Mouse (Mus musculus): ENCODE measurements around the gene Ccdc187. TPM values are rescaled to one million over a fixed set of nuclear protein-coding genes. Genes with fewer than 3 reads are reported as not detected.

Ccdc187 gene
- polyA plus RNA-seq, 1 experiment from 2014 or later: 0.09 TPM

DNA sequence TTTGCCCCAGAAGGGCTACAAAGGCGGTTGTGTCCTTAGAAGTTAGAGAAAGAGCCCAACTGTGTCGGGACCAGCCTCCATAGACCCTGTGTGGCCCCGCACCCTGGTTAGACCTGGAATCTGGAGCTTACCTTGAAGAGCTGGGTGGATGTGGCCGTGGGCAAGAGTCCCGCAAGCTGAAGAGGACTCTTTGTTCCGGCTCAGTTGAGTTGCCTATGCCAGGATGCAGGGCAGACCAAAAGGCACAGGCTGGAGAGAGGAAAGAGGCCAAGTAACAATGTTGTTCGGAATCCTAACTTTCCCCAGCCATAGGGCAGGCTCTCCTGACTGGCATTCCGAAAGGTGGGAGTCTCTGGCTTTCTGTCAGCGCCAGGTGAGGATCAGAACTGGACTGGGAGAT, 24.8 kb upstream of the Ccdc187 start:
- no peaks in the 10 kb centered on the region for H3K9me3 ChIP-seq (replicated peaks; ENCODE audit: control insufficient read depth, low read length)
- H3K27ac ChIP-seq (ENCODE audit: low read depth, low read length): no peak overlapping the region
- H3K36me3 ChIP-seq (ENCODE audit: control insufficient read depth, insufficient read depth, low read length): peaks cover 11% of the 10 kb centered on the region
- no peak overlapping the region for H3K9ac ChIP-seq (ENCODE audit: low read depth, low read length)
- no peak for ATAC-seq (replicated peaks; ENCODE audit: insufficient number of reproducible peaks, low FRiP score, low TSS enrichment)
- 87% methylated on average over 9 of the region's 9 CpGs for WGBS (ENCODE audit: insufficient replicate concordance)
- peaks cover 35% of the 10 kb centered on the region for H3K4me1 ChIP-seq (ENCODE audit: control insufficient read depth, insufficient read depth, low read length)
- no peaks in the 10 kb centered on the region for H3K27me3 ChIP-seq (ENCODE audit: control insufficient read depth, insufficient read depth, low read length)
- no peak overlapping the region for H3K4me2 ChIP-seq
- H3K4me3 ChIP-seq (ENCODE audit: low read depth, low read length): no peak overlapping the region

DNA sequence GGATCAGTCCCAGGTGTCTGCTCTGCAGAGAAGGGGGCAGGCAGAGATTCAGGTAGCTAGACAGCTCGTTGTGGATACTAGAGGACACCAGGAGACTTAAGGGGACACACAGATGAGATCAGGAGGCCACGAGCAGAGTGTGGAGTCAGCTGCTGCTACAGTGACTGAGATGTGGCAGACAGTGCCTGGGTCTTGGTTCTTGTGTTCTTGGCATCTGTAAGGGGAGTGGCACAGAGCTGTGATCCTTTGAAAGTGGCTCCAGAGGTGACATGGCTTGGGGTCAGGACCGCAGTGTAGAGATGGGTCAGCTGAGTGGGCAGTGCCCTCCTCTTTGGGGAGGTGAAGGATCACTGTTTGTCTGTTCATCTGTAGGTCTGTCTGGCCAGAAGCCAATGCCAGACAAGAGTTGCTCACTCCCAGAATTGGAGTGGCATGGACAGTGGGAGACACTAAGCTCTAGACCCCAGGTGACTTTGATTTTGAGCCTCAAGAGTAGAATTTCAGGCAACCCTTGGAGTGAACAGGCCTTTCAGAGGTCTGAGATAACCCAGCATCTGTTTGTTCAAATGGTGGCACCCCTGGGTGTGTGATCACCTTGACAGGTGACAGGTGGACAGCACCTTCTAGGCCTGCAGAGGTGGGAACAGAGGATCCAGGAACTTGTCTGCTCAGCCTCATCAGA, 23.8 kb upstream of the Ccdc187 start:
- H3K9ac ChIP-seq (ENCODE audit: low read depth, low read length): no peak overlapping the region
- no peak for ATAC-seq (replicated peaks; ENCODE audit: insufficient number of reproducible peaks, low FRiP score, low TSS enrichment)
- H3K4me3 ChIP-seq (ENCODE audit: low read depth, low read length): no peak overlapping the region
- no peaks in the 10 kb centered on the region for H3K9me3 ChIP-seq (replicated peaks; ENCODE audit: control insufficient read depth, low read length)
- WGBS (ENCODE audit: insufficient replicate concordance): 81% methylated on average over 3 of the region's 3 CpGs
- H3K27me3 ChIP-seq (ENCODE audit: control insufficient read depth, insufficient read depth, low read length): no peaks in the 10 kb centered on the region
- no peak overlapping the region for H3K27ac ChIP-seq (ENCODE audit: low read depth, low read length)
- H3K4me2 ChIP-seq: no peak overlapping the region
- peaks cover 1% of the 10 kb centered on the region for H3K36me3 ChIP-seq (ENCODE audit: control insufficient read depth, insufficient read depth, low read length)
- H3K4me1 ChIP-seq (ENCODE audit: control insufficient read depth, insufficient read depth, low read length): peaks cover 37% of the 10 kb centered on the region

DNA sequence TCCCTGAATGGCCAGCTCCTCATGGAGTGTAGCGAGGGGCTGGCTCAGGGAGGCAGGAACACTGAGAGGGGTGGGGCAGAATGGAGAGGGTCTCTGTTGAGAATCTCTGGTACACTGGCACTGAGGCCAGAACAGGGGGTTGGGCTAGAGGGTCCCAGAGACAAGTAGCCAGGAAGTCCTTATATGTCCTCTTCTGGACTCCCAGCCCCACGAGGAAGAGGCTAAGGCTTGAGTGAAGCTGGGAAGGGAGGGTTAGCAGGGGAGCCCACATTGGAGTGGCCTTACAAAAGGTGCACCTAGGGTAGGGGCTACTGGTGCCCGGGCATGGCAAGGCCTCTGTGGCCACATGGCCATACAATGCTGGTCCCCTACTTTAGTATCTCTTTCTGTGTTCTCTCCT, 23.0 kb upstream of the Ccdc187 start:
- Histone ChIP-seq H3K4me2 (peak overlapping the region; percentile 94), H3K4me1 (ENCODE audit: control insufficient read depth, insufficient read depth, low read length) (peaks cover 37% of the 10 kb centered on the region), H3K9me3 (replicated peaks; ENCODE audit: control insufficient read depth, low read length) (no peaks in the 10 kb centered on the region), H3K36me3 (ENCODE audit: control insufficient read depth, insufficient read depth, low read length) (no peaks in the 10 kb centered on the region), H3K9ac (ENCODE audit: low read depth, low read length) (no peak overlapping the region), H3K4me3 (ENCODE audit: low read depth, low read length) (no peak overlapping the region), H3K27ac (ENCODE audit: low read depth, low read length) (no peak overlapping the region), H3K27me3 (ENCODE audit: control insufficient read depth, insufficient read depth, low read length) (no peaks in the 10 kb centered on the region)
- 65% methylated on average over 3 of the region's 3 CpGs for WGBS (ENCODE audit: insufficient replicate concordance)
- ATAC-seq (replicated peaks; ENCODE audit: insufficient number of reproducible peaks, low FRiP score, low TSS enrichment): no peak

DNA sequence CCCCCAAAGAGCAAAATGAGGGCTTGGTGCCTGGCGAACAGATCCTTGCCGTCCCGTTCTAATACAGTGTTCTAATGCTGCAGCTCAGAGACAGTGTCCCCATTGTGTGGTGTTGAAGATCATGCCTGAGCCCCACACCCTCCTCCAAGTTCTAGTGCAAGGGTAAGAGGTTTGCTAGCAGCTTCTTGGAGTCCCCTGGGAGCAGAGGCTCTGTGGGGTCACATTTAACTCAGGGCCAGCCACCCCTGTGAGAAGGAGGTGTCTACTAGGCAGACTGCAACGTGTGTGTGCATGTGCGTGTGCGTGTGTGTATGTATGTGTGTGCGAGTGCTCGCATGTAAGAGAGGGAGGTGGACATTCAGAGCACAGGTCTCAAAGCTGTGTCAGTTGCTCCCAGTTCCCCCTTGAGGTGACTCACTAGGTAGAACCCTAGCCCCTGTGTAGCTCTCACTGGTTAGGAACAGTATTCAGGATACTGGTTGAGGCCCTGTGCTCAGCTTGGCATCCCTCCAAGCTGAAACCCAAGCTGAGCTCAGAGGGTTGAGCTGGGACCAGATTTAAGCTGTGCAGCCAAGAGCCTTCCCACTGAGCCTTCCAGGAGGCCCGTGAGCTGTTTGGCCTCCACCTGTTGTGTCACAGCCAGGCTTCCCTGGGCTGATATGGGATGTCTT, 22.4 kb upstream of the Ccdc187 start:
- 63% methylated on average over 9 of the region's 9 CpGs for WGBS (ENCODE audit: insufficient replicate concordance)
- Histone ChIP-seq H3K4me3 (ENCODE audit: low read depth, low read length) (peak overlapping the region; percentile 90), H3K36me3 (ENCODE audit: control insufficient read depth, insufficient read depth, low read length) (no peaks in the 10 kb centered on the region), H3K27ac (ENCODE audit: low read depth, low read length) (no peak overlapping the region; the same call in 1 of the 2 replicates), H3K27me3 (ENCODE audit: control insufficient read depth, insufficient read depth, low read length) (no peaks in the 10 kb centered on the region), H3K9ac (ENCODE audit: low read depth, low read length) (peak overlapping the region; percentile 94), H3K4me1 (ENCODE audit: control insufficient read depth, insufficient read depth, low read length) (peaks cover 41% of the 10 kb centered on the region), H3K4me2 (peak overlapping the region; percentile 94), H3K9me3 (replicated peaks; ENCODE audit: control insufficient read depth, low read length) (no peaks in the 10 kb centered on the region)
- ATAC-seq (replicated peaks; ENCODE audit: insufficient number of reproducible peaks, low FRiP score, low TSS enrichment): no peak

DNA sequence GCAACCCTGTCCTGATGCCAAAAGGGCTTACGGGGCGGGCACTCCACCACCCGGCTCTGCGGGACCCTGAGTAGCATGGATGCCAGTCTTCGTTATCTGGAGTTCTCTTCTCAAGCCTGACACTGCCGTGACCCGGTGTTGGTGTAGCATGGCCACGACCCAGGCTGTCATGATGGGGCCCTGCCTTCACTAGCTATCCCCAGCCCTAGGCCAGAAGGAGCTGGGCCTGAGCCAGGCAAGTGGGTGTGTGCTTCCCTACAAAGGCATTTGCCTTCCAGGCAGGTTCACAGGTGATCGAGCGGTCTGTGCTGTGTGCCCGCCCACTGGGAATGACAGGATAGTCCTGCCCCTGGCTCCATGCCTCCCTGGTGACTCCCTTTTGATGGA, 21.6 kb upstream of the Ccdc187 start:
- WGBS (ENCODE audit: insufficient replicate concordance): 1% methylated on average over 11 of the region's 11 CpGs
- Histone ChIP-seq H3K9me3 (replicated peaks; ENCODE audit: control insufficient read depth, low read length) (no peaks in the 10 kb centered on the region), H3K27me3 (ENCODE audit: control insufficient read depth, insufficient read depth, low read length) (no peaks in the 10 kb centered on the region), H3K9ac (ENCODE audit: low read depth, low read length) (peak overlapping the region; percentile 94), H3K36me3 (ENCODE audit: control insufficient read depth, insufficient read depth, low read length) (no peaks in the 10 kb centered on the region), H3K27ac (ENCODE audit: low read depth, low read length) (peak overlapping the region; percentile 92), H3K4me3 (ENCODE audit: low read depth, low read length) (peak overlapping the region; percentile 90), H3K4me1 (ENCODE audit: control insufficient read depth, insufficient read depth, low read length) (peaks cover 41% of the 10 kb centered on the region), H3K4me2 (peak overlapping the region; percentile 94)
- peak; percentile 33 for ATAC-seq (replicated peaks; ENCODE audit: insufficient number of reproducible peaks, low FRiP score, low TSS enrichment)

DNA sequence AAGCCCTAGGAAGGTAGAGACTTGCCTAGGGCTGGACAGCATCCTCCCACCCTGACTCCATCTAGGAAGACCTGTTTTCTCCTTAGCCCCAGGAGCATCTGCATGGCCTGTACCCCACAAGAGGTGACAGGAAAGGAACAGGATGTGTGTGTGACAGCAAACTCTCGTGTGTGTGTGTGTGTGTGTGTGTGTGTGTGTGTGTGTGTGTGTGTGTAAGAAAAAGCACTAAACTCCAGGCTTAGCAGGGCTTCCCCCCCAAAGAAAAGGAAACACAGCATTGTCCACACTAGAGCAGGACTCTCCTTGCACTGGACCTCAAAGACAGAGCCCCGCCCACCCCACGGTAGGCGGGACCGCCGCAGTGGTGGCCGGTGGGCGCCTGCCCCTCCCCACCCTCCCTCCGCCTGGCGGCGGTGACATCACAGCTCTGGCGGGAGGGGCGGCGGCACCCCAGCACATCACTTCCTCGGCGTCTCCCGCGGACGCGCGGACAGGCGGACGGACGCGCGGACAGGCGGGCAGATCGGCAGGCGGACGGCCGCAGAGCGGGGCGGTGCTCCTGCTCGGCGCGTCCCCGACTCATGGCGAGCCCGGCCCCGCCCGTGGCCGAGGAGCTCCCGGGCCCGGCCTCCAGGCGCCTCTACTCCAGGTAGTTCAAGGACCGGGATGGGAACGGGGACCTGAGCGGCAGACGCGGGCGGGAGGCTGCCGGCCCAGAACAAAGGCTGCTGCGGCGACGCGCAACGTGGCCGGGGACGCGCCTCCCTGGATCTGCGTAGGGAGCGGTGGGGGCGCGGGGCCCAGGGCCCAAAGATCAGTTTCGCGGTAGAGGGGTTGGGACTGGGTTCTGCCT, 20.9 kb upstream of the Ccdc187 start, which contains the start of gene Gpsm1:
Gpsm1 (plus strand) TSS at position 444 of the 853 bp plus-strand sequence.
- Histone ChIP-seq H3K9ac (ENCODE audit: low read depth, low read length) (peak within 1 kb of the TSS; percentile 94), H3K4me2 (peak within 1 kb of the TSS; percentile 94), H3K4me1 (ENCODE audit: control insufficient read depth, insufficient read depth, low read length) (peaks cover 41% of the 10 kb centered on the region), H3K36me3 (ENCODE audit: control insufficient read depth, insufficient read depth, low read length) (no peaks in the 10 kb centered on the region), H3K4me3 (ENCODE audit: low read depth, low read length) (peak within 1 kb of the TSS; percentile 90), H3K27me3 (ENCODE audit: control insufficient read depth, insufficient read depth, low read length) (no peaks in the 10 kb centered on the region), H3K27ac (ENCODE audit: low read depth, low read length) (peak within 1 kb of the TSS; percentile 92), H3K9me3 (replicated peaks; ENCODE audit: control insufficient read depth, low read length) (no peaks in the 10 kb centered on the region)
- under 1% methylated on average over 59 of the region's 66 CpGs for WGBS (ENCODE audit: insufficient replicate concordance)
- ATAC-seq (replicated peaks; ENCODE audit: insufficient number of reproducible peaks, low FRiP score, low TSS enrichment): peak; percentile 76

DNA sequence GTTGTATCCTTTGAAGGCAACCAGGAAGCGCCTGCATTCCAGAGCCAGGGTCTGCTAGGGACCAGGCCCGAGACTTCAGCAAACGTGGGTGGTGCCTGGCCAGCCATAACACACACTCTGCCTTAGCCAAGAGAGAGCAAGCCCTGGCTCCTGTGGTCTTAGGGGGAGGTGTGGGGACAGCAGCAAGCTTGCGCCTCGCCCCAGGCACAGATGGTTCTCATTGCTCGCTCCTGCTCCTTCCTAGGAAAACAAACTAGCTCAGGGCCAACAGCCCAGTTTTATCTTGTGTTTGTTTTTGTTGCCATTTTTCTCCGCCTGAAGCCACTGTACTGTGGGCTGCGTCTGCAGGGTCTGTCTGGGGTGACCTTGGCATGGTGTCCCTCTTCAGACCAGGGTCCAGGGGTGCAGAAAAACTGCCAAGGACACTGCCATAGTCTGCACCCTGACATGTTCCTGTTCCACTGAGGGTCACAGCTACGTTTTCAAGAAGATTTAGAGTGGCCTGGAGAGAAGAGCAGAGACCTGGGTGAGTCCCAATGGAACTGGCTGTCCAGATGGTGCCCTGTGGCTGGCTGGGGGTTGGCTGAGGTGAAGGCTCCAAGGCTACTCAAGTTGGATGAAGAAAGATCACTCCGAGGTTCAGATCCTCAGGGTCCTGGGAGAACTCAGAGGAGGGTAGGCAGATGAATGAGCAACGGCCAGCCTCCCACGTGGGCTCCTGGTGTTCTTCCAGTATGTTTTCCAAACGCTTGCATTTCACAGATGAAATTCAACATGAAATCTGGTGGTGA, 20.1 kb upstream of the Ccdc187 start:
- H3K4me3 ChIP-seq (ENCODE audit: low read depth, low read length): peak overlapping the region; percentile 90
- H3K4me1 ChIP-seq (ENCODE audit: control insufficient read depth, insufficient read depth, low read length): peaks cover 47% of the 10 kb centered on the region
- 39% methylated on average over 13 of the region's 13 CpGs for WGBS (ENCODE audit: insufficient replicate concordance)
- peak overlapping the region; percentile 92 for H3K27ac ChIP-seq (ENCODE audit: low read depth, low read length)
- H3K9ac ChIP-seq (ENCODE audit: low read depth, low read length): peak overlapping the region; percentile 40; the same call in 1 of the 2 replicates
- peak overlapping the region; percentile 94 for H3K4me2 ChIP-seq
- no peaks in the 10 kb centered on the region for H3K27me3 ChIP-seq (ENCODE audit: control insufficient read depth, insufficient read depth, low read length)
- ATAC-seq (replicated peaks; ENCODE audit: insufficient number of reproducible peaks, low FRiP score, low TSS enrichment): no peak
- no peaks in the 10 kb centered on the region for H3K9me3 ChIP-seq (replicated peaks; ENCODE audit: control insufficient read depth, low read length)
- no peaks in the 10 kb centered on the region for H3K36me3 ChIP-seq (ENCODE audit: control insufficient read depth, insufficient read depth, low read length)

DNA sequence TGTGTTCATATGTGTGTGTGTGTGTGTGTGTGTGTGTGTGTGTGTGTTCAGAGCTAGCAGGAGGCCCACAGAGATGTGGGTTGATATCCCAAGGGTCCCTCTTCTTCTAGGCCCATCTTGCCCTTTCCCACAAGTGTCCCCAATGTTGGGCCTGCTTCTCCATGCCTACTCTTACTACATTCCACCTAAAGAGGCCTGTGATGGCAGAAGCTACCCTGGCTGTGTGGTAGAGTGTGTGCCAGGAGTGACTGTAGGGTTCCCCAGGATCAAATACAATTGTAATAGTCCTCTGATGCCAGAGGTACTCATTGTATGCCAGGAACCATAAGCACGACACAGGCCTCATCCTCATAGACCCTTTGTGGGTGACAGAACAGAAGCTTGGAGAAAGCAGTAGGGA, 19.0 kb upstream of the Ccdc187 start:
- 75% methylated on average over 1 of the region's 1 CpGs for WGBS (ENCODE audit: insufficient replicate concordance)
- Histone ChIP-seq H3K36me3 (ENCODE audit: control insufficient read depth, insufficient read depth, low read length) (no peaks in the 10 kb centered on the region), H3K4me2 (no peak overlapping the region), H3K27ac (ENCODE audit: low read depth, low read length) (0 out of 2 replicates have a peak overlapping the region, but pooled peaks have one; percentile 30), H3K9ac (ENCODE audit: low read depth, low read length) (no peak overlapping the region), H3K9me3 (replicated peaks; ENCODE audit: control insufficient read depth, low read length) (no peaks in the 10 kb centered on the region), H3K4me3 (ENCODE audit: low read depth, low read length) (no peak overlapping the region), H3K27me3 (ENCODE audit: control insufficient read depth, insufficient read depth, low read length) (no peaks in the 10 kb centered on the region), H3K4me1 (ENCODE audit: control insufficient read depth, insufficient read depth, low read length) (peaks cover 49% of the 10 kb centered on the region)
- ATAC-seq (replicated peaks; ENCODE audit: insufficient number of reproducible peaks, low FRiP score, low TSS enrichment): no peak

All from heart, embryonic 11.5 days (tissue).